Mouse (Mus musculus) midbrain, embryonic 16.5 days (tissue): ENCODE results near the gene Ankrd24. TPM values are rescaled to one million over a fixed set of nuclear protein-coding genes. Genes with fewer than 3 reads are reported as not detected.
"Not testable (repeated sequence)": the region's sequence is repeated elsewhere in the genome, so short reads cannot be mapped to it uniquely, and the experiment has no call there.

Source experiments
- ATAC-seq: fragments of 200-750 bp; cut with Nextera tagmentation; 2 replicates; pipeline ENCODE4 v1.8.0; 2017; ENCODE audit warnings: moderate TSS enrichment
- H3K27ac ChIP-seq: fragments of 300-500 bp; sonication (generic); 2 replicates; pipeline ENCODE4 v1.5.1; 2014; ENCODE audit warnings: mild to moderate bottlenecking, low read length, mixed read lengths
- H3K27me3 ChIP-seq: fragments of 300-500 bp; sonication (generic); 2 replicates; pipeline ENCODE4 v1.6.1; 2014; ENCODE audit warnings: low read depth, low read length, mixed read lengths; ENCODE audit not compliant: control insufficient read depth, insufficient read depth
- H3K36me3 ChIP-seq: fragments of 300-500 bp; sonication (generic); 2 replicates; pipeline ENCODE4 v1.6.1; 2014; ENCODE audit warnings: mild to moderate bottlenecking, low read length, moderate library complexity, mixed read lengths; ENCODE audit not compliant: control insufficient read depth, insufficient read depth
- H3K4me1 ChIP-seq: fragments of 300-500 bp; sonication (generic); 2 replicates; pipeline ENCODE4 v1.6.1; 2014; ENCODE audit warnings: mild to moderate bottlenecking, low read length, mixed read lengths; ENCODE audit not compliant: control insufficient read depth, insufficient read depth
- H3K4me2 ChIP-seq: fragments of 300-500 bp; sonication (generic); 2 replicates; pipeline ENCODE4 v1.6.1; 2014; ENCODE audit warnings: mild to moderate bottlenecking, low read length, mixed read lengths
- H3K4me3 ChIP-seq: fragments of 300-500 bp; sonication (generic); 2 replicates; pipeline ENCODE4 v1.5.1; 2014; ENCODE audit warnings: low read depth, mild to moderate bottlenecking, low read length, moderate library complexity, mixed read lengths
- H3K9ac ChIP-seq: fragments of 300-500 bp; sonication (generic); 2 replicates; pipeline ENCODE4 v1.6.1; 2014; ENCODE audit warnings: low read depth, low read length, mixed read lengths
- H3K9me3 ChIP-seq: fragments of 300-500 bp; sonication (generic); replicated peaks from 2 replicates; pipeline ENCODE4 v1.6.1; 2014; ENCODE audit warnings: mild to moderate bottlenecking, low read length, mixed read lengths; ENCODE audit not compliant: control insufficient read depth, poor library complexity, severe bottlenecking
- WGBS: fragments of 180-500 bp; shearing (Covaris S2); extraction: QIAGEN DNeasy Blood & Tissue Kit; methylation state at CpG from one replicate; pipeline ENCODE4 v1.1.7; 2014; 5-methylcytosine and 5-hydroxymethylcytosine counted together
- polyA plus RNA-seq: library from polyadenylated mRNA; unstranded; fragments of >200 nt; fragmentation: Nextera tagmentation; extraction: Ambion mirVana; gene quantifications from 2 replicates; pipeline ENCODE4 v1.2.1, GENCODE M21; 2015

Ankrd24 gene
- polyA plus RNA-seq, 1 experiment from 2014 or later = 18.4 TPM

GRCm38 (mm10) chr10:81638101-81638500, 9.8 kb downstream of the Ankrd24 start:
- no peak overlapping the region for H3K4me3 ChIP-seq
- H3K4me2 ChIP-seq = no peak overlapping the region
- no peaks in the 10 kb centered on the region for H3K36me3 ChIP-seq
- no peak for ATAC-seq
- no peaks in the 10 kb centered on the region for H3K27me3 ChIP-seq
- H3K9me3 ChIP-seq = no peaks in the 10 kb centered on the region
- H3K27ac ChIP-seq = no peak overlapping the region
- peaks cover 26% of the 10 kb centered on the region for H3K4me1 ChIP-seq
- WGBS = 74% methylated on average over 6 of the region's 6 CpGs
- H3K9ac ChIP-seq = no peak overlapping the region

GRCm38 (mm10) chr10:81640825-81641224, 12.5 kb downstream of the Ankrd24 start:
- not testable (repeated sequence) for H3K27ac ChIP-seq, ATAC-seq, H3K9me3 ChIP-seq, H3K36me3 ChIP-seq, H3K4me3 ChIP-seq, H3K9ac ChIP-seq, H3K27me3 ChIP-seq, H3K4me2 ChIP-seq
- 30% methylated on average over 4 of the region's 4 CpGs for WGBS
- H3K4me1 ChIP-seq = peaks cover 26% of the 10 kb centered on the region

- peaks cover 26% of the 10 kb centered on the region for H3K4me1 ChIP-seq
- H3K27ac ChIP-seq = no peak overlapping the region
- ATAC-seq = no peak
- H3K4me2 ChIP-seq = peak overlapping the region; percentile 28
- H3K9me3 ChIP-seq = no peaks in the 10 kb centered on the region
- H3K9ac ChIP-seq = peak overlapping the region; percentile 38; the same call in 1 of the 2 replicates
- 85% methylated on average over 2 of the region's 2 CpGs for WGBS
- no peaks in the 10 kb centered on the region for H3K27me3 ChIP-seq
- H3K4me3 ChIP-seq = no peak overlapping the region
- no peaks in the 10 kb centered on the region for H3K36me3 ChIP-seq
Measured at GRCm38 (mm10) chr10:81641566-81641965, 13.2 kb downstream of the Ankrd24 start.

GRCm38 (mm10) chr10:81641978-81642647, 13.8 kb downstream of the Ankrd24 start:
- H3K9me3 ChIP-seq = no peaks in the 10 kb centered on the region
- ATAC-seq = no peak
- H3K36me3 ChIP-seq = no peaks in the 10 kb centered on the region
- H3K4me3 ChIP-seq = peak overlapping the region; percentile 75; the same call in 1 of the 2 replicates
- WGBS = 77% methylated on average over 8 of the region's 8 CpGs
- H3K27ac ChIP-seq = no peak overlapping the region
- H3K4me1 ChIP-seq = peaks cover 26% of the 10 kb centered on the region
- no peaks in the 10 kb centered on the region for H3K27me3 ChIP-seq
- H3K9ac ChIP-seq = peak overlapping the region; percentile 86
- peak overlapping the region; percentile 78 for H3K4me2 ChIP-seq

- Histone ChIP-seq H3K4me3 (peak overlapping the region; percentile 75), H3K9me3 (no peaks in the 10 kb centered on the region), H3K4me1 (peaks cover 26% of the 10 kb centered on the region), H3K27ac (peak overlapping the region; percentile 92), H3K27me3 (no peaks in the 10 kb centered on the region), H3K9ac (peak overlapping the region; percentile 86), H3K4me2 (peak overlapping the region; percentile 78), H3K36me3 (no peaks in the 10 kb centered on the region)
- 19% methylated on average over 24 of the region's 24 CpGs for WGBS
- ATAC-seq = peak; percentile 63
Measured at GRCm38 (mm10) chr10:81642648-81643448, 14.5 kb downstream of the Ankrd24 start.

- Histone ChIP-seq H3K4me1 (peaks cover 29% of the 10 kb centered on the region), H3K36me3 (no peaks in the 10 kb centered on the region), H3K9me3 (no peaks in the 10 kb centered on the region), H3K4me2 (peak overlapping the region; percentile 78), H3K9ac (peak overlapping the region; percentile 86), H3K4me3 (peak overlapping the region; percentile 75), H3K27me3 (no peaks in the 10 kb centered on the region), H3K27ac (peak overlapping the region; percentile 92)
- peak; percentile 89 for ATAC-seq
- WGBS = 1% methylated on average over 65 of the region's 75 CpGs
Measured at GRCm38 (mm10) chr10:81643449-81644055, 15.2 kb downstream of the Ankrd24 start.

- Histone ChIP-seq H3K27me3 (no peaks in the 10 kb centered on the region), H3K36me3 (no peaks in the 10 kb centered on the region), H3K4me2 (peak overlapping the region; percentile 78), H3K9ac (peak overlapping the region; percentile 86), H3K4me1 (peaks cover 29% of the 10 kb centered on the region), H3K4me3 (peak overlapping the region; percentile 75), H3K27ac (peak overlapping the region; percentile 92), H3K9me3 (no peaks in the 10 kb centered on the region)
- 66% methylated on average over 2 of the region's 2 CpGs for WGBS
- ATAC-seq = no peak
Measured at GRCm38 (mm10) chr10:81644162-81644561, 15.8 kb downstream of the Ankrd24 start.

- Histone ChIP-seq H3K9me3 (no peaks in the 10 kb centered on the region), H3K4me2 (no peak overlapping the region)
- 92% methylated on average over 18 of the region's 18 CpGs for WGBS
Measured at GRCm38 (mm10) chr10:81644716-81645115, 16.4 kb downstream of the Ankrd24 start.

GRCm38 (mm10) chr10:81645391-81645790, 17.1 kb downstream of the Ankrd24 start:
- H3K4me2 ChIP-seq = no peak overlapping the region
- H3K4me1 ChIP-seq = peaks cover 35% of the 10 kb centered on the region
- no peaks in the 10 kb centered on the region for H3K9me3 ChIP-seq
- no peak overlapping the region for H3K27ac ChIP-seq
- no peaks in the 10 kb centered on the region for H3K27me3 ChIP-seq
- no peak overlapping the region for H3K4me3 ChIP-seq
- WGBS = 87% methylated on average over 4 of the region's 4 CpGs
- ATAC-seq = no peak
- no peak overlapping the region for H3K9ac ChIP-seq
- H3K36me3 ChIP-seq = no peaks in the 10 kb centered on the region

More at GRCm38 (mm10) chr10:81644716-81645115, 16.4 kb downstream of the Ankrd24 start:
- H3K36me3 ChIP-seq = no peaks in the 10 kb centered on the region
- peaks cover 29% of the 10 kb centered on the region for H3K4me1 ChIP-seq
- H3K27me3 ChIP-seq = no peaks in the 10 kb centered on the region
- H3K27ac ChIP-seq = no peak overlapping the region
- H3K4me3 ChIP-seq = no peak overlapping the region
- H3K9ac ChIP-seq = no peak overlapping the region
- no peak for ATAC-seq
